Mouse (Mus musculus) left cerebral cortex, postnatal 10 days (tissue): ENCODE results near the gene Uhrf2. TPM values are rescaled to one million over a fixed set of nuclear protein-coding genes. Genes with fewer than 3 reads are reported as not detected.

Source experiments
- DNase-seq, 2 experiments: peaks; one replicate each; pipeline ENCODE4 v3.0.0; 2021 to 2022; ENCODE audit warnings: low spot score in 2 of 2, mixed read lengths in 1 of 2; ENCODE audit errors: extremely low spot score in 1 of 2
- intact Hi-C: fragments of 180-260 bp; cut with DNase I; formaldehyde crosslinking; loops from one replicate; pipeline ENCODE4 v1.15.1; 2025
- total RNA-seq, 2 experiments: library from RNA; stranded (reverse); gene quantifications; 2 replicates each; pipeline ENCODE4 v1.2.3; 2021

Gene Uhrf2
- total RNA-seq, 2 experiments from 2014 or later: 43.6 to 47.4 TPM

GRCm38 (mm10) chr19:30114919-30115441 is 84.7 kb downstream of the Uhrf2 start:
- DNase-seq: peak in 1 of 2 experiments; percentile 64
- intact Hi-C loops: loop anchor here (5.0 kb wide), 1 partner anchor 83 kb away; the partner anchor contains the start of gene Uhrf2

DNA sequence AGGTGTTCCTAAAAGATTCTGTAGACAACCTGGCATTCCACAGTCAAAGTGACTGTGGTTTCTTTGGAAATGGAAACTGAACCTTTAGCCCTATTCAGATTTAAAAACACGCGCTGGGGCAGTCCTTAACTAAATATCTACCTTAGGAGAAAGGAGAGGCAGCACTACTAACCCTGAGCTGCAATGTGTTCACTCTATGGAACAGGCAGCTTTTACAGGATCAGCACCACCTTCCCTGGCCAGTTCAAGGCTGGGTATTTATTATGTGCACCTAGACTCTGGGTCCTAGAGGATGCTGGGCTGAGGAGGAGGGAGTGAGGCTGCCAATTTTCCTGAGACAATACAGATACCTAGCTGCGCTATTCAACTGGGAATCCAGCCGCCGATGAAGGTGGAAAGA is 85.3 kb downstream of the Uhrf2 start:
- intact Hi-C loops: loop anchor here (5.0 kb wide), 1 partner anchor 83 kb away; the partner anchor contains the start of gene Uhrf2
- no peak for DNase-seq

- no peak for DNase-seq
- intact Hi-C loops: loop anchor here (5.0 kb wide), 1 partner anchor 85 kb away; the partner anchor contains the start of gene Uhrf2
Measured at GRCm38 (mm10) chr19:30117241-30117640, 86.9 kb downstream of the Uhrf2 start.

GRCm38 (mm10) chr19:30117775-30118174 is 87.5 kb downstream of the Uhrf2 start:
- intact Hi-C loops: loop anchor here (5.0 kb wide), 1 partner anchor 85 kb away; the partner anchor contains the start of gene Uhrf2
- peak; percentile 35 to 76 for DNase-seq

DNA sequence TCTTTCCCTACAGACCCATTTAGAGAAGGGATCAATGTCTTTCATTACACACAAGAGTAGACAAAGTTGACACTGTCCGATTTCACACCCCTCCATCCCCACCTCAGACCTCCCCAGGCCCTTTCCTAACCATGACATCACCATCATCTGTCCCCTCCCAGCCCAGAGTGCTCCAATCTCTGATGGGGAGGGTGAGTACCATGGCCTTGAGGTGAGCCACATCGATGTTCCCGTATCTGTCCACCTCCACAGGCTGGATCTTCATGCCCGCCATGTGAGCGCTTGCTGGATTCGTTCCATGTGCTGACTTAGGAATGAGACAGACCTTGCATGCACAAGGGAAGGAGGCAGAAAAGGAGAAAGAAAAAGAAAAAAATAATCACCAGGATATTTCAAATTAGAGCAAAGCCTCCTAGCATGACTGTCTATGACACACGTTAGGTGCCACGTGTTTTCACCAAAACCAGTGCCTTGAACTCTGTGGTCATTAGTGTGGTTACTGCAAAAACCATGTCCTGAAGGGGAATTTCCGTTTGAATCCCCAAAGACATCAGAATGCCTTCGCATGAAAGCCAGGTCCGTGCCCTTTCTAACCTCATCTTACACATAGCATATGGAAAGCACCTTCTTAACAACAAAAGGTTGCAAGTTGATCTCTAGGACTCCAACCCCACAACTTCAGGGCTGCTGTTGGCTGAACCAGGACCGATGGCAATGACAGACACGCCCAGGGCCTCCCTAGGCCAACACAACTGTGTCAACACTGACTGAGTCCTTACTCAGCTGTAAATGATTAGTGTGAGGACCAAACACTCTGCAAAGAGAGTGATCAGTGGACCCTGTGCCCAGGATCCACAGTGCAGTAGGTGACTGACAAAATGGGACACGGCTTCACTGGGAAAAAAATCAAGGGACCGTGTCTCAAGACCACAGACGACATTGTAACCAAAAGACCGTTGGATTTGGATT is 88.3 kb downstream of the Uhrf2 start:
- intact Hi-C loops: loop anchor here (5.0 kb wide), 1 partner anchor 86 kb away; the partner anchor contains the start of gene Uhrf2
- peak in 1 of 2 experiments; percentile 42 for DNase-seq

DNA sequence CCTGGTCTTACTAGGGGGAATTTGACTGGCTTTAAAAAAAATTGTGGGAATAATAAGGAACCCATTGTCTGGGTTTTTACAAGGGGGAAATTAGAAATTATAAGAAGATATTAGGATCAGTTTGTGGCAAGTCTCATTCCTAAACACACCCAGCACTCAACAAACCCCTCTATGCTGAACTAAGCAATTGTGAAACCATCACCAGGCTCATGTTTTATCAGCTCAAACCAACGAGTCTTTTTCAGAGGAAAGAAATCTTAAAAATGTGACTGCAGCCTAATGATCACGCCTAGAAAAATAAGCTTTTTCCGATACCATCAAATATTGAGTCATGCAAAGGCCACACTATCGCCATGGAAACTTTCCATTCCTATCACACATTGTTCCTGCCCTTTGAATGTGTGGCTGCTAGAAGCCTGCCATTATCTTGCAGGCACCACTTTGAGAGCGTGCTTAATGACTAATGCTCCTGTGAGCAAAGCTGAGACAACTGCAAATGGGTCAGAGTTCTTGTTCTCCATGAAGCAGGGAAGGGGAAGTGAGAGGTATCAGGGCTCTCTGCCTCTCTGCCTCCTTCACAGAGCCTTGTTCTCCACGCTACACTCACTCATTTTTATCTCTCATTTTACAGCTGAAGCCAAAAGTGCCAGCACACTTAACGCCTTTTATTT is 94.8 kb downstream of the Uhrf2 start:
- no peak for DNase-seq
- intact Hi-C loops: loop anchor here (5.0 kb wide), 1 partner anchor 298 kb away; no protein-coding TSS in a partner anchor

GRCm38 (mm10) chr19:30125670-30126059 is 95.4 kb downstream of the Uhrf2 start:
- intact Hi-C loops: loop anchor here (5.0 kb wide), 1 partner anchor 298 kb away; no protein-coding TSS in a partner anchor
- no peak for DNase-seq

DNA sequence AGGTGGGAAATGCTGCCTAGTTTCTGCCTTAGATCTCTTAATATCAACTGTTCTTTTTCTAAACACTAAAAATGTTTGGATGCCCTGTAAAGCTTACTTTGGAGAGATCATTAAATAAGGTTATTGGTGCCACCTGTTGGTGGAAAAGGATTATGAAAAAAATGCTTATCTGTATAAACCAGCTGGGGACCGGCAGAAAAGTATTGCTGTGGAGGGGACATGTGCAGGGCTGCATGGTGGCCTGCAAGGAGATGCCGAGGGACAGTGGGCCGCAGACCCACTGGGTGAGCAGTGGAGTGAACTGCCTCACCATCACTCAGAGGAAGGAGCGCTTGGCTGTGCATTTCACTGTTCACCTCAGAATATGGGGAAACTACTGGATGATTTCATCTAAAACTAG is 97.9 kb downstream of the Uhrf2 start:
- intact Hi-C loops: loop anchor here (2.0 to 5.0 kb wide), 2 partner anchors 149 to 301 kb away; no protein-coding TSS in a partner anchor
- DNase-seq: peak in 1 of 2 experiments; percentile 56

- DNase-seq: no peak
- intact Hi-C loops: no loop called here
Measured at GRCm38 (mm10) chr19:30136308-30136707, 106.0 kb downstream of the Uhrf2 start.

Other genes with a start within 250 kb of the Uhrf2 start
- 10 to 100 TPM; 24.7 to 25.6 TPM for gene 9930021J03Rik, start 224.5 kb upstream of the Uhrf2 start, total RNA-seq
- gene Ranbp6, start 217.5 kb upstream of the Uhrf2 start, total RNA-seq: 10 to 100 TPM; 29.6 to 31.2 TPM
- 1 to 10 TPM; 5.8 to 6.2 TPM for gene Il33, start 105.4 kb upstream of the Uhrf2 start, total RNA-seq
- not detected for gene Trpd52l3, start 26.7 kb upstream of the Uhrf2 start, total RNA-seq
- gene Gldc, start 144.9 kb downstream of the Uhrf2 start, total RNA-seq: 10 to 100 TPM; 14.8 TPM
- not detected for gene Mbl2, start 202.4 kb downstream of the Uhrf2 start, total RNA-seq